Mouse (Mus musculus): Measurements from ENCODE around the gene Olfr504. TPM values are rescaled to one million over a fixed set of nuclear protein-coding genes. Genes with fewer than 3 reads are reported as not detected.
"Not testable (repeated sequence)": the region's sequence is repeated elsewhere in the genome, so short reads cannot be mapped to it uniquely, and the experiment has no call there.

Gene Olfr504
- not detected in 2 replicates for polyA plus RNA-seq (2014; fragmentation: Nextera tagmentation; extraction: Ambion mirVana)

DNA sequence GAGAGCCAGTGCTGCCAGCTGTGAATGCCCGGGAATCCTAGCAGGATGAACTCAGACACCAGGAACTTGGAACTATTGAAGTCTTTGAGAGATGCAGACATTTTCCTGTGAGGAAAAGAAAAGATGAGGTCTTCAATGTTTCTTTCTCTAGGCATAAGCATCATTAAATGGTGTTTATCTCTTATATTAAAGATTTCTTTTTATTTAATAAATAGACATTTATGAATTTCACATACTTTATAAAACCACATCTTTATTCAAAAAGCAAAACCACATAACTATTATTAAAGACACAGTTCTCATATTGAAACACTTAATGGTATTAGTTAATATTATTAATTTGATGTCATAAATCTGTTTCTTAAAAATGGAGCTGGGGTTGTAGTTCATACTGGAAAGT, at the start of gene Olfr504:
Gene Olfr504 (minus strand): TSS at position 101 of the 400 bp plus-strand sequence.
- H3K27ac ChIP-seq (replicated peaks; ENCODE audit: low read depth, low read length): no peak within 1 kb of the TSS

GRCm38 (mm10) chr7:108614110-108614509, 48.5 kb upstream of the Olfr504 start:
- Histone ChIP-seq H3K4me1 (ENCODE audit: control insufficient read depth, insufficient read depth, low read length) (no peaks in the 10 kb centered on the region), H3K4me3 (ENCODE audit: low read depth, low read length) (no peak overlapping the region), H3K27ac (replicated peaks; ENCODE audit: low read depth, low read length) (no peak overlapping the region), H3K36me3 (ENCODE audit: control insufficient read depth, insufficient read depth, low read length) (no peaks in the 10 kb centered on the region), H3K4me2 (ENCODE audit: low read depth, severe bottlenecking) (no peak overlapping the region), H3K9ac (ENCODE audit: low read length) (no peak overlapping the region), H3K9me3 (ENCODE audit: control insufficient read depth, low read length) (no peaks in the 10 kb centered on the region), H3K27me3 (ENCODE audit: control insufficient read depth, insufficient read depth, low read length) (no peaks in the 10 kb centered on the region)
- no peak for ATAC-seq (ENCODE audit: insufficient number of reproducible peaks, low FRiP score, low TSS enrichment, low read depth)
- 94% methylated on average over 2 of the region's 2 CpGs for WGBS
- no peak for DNase-seq (ENCODE audit: low spot score)

More for the DNA sequence above, at the start of gene Olfr504:
- DNase-seq (ENCODE audit: low spot score) (no peak), ATAC-seq (ENCODE audit: insufficient number of reproducible peaks, low FRiP score, low TSS enrichment, low read depth) (no peak)
- H3K4me3 ChIP-seq (ENCODE audit: low read depth, low read length): no peak within 1 kb of the TSS
- H3K4me1 ChIP-seq (ENCODE audit: control insufficient read depth, insufficient read depth, low read length): no peaks in the 10 kb centered on the region
- no peaks in the 10 kb centered on the region for H3K36me3 ChIP-seq (ENCODE audit: control insufficient read depth, insufficient read depth, low read length)
- no peak within 1 kb of the TSS for H3K4me2 ChIP-seq (ENCODE audit: low read depth, severe bottlenecking)
- no peak within 1 kb of the TSS for H3K9ac ChIP-seq (ENCODE audit: low read length)
- 89% methylated on average over 1 of the region's 1 CpGs for WGBS
- H3K27me3 ChIP-seq (ENCODE audit: control insufficient read depth, insufficient read depth, low read length): no peaks in the 10 kb centered on the region
- no peaks in the 10 kb centered on the region for H3K9me3 ChIP-seq (ENCODE audit: control insufficient read depth, low read length)

DNA sequence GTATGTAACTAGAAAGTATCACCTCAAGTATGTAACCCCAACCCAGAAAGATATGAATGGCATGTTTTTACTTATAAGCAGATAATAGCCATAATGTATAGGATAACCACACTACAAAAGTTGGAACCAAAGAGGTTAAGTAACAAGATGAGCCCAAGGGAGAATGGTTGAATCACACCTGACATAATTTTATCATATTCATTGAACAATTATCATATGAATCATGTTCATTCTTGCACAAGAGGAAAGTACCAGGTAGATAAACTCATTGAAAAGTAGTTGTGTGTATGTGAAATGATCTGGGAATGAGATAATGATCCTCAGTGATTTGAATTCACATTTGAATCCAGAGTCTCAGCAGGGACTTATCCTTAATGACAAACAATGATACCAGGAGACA, 44.9 kb upstream of the Olfr504 start, which contains the start of gene Olfr506:
Gene Olfr506 (plus strand): TSS at position 301 of the 400 bp plus-strand sequence.
- H3K4me3 ChIP-seq (ENCODE audit: low read depth, low read length): no peak within 1 kb of the TSS
- H3K9ac ChIP-seq (ENCODE audit: low read length): no peak within 1 kb of the TSS
- no peak within 1 kb of the TSS for H3K27ac ChIP-seq (replicated peaks; ENCODE audit: low read depth, low read length)
- H3K9me3 ChIP-seq (ENCODE audit: control insufficient read depth, low read length): no peaks in the 10 kb centered on the region
- no peaks in the 10 kb centered on the region for H3K27me3 ChIP-seq (ENCODE audit: control insufficient read depth, insufficient read depth, low read length)
- H3K4me1 ChIP-seq (ENCODE audit: control insufficient read depth, insufficient read depth, low read length): no peaks in the 10 kb centered on the region
- H3K36me3 ChIP-seq (ENCODE audit: control insufficient read depth, insufficient read depth, low read length): no peaks in the 10 kb centered on the region
- DNase-seq (ENCODE audit: low spot score): no peak
- H3K4me2 ChIP-seq (ENCODE audit: low read depth, severe bottlenecking): no peak within 1 kb of the TSS
- no peak for ATAC-seq (ENCODE audit: insufficient number of reproducible peaks, low FRiP score, low TSS enrichment, low read depth)

DNA sequence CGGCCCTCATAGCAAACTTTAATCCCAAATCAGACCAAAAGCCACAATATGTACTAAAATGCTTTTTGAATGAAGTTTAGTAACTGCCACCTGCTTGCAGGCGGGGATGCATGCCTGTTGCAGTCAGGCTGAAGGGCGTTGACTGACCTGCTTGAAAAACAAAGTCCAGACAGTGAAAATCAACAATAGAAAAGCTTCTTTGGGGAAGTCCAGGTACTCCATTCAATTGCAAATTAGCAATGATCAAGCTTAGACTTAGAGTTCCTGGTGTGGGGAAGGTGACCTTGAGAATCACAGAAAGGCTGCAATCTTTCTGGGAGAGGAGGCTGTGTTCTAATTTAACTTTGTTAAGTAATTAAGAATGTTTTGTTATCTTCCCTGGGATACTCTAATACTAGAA, 36.3 kb upstream of the Olfr504 start:
- DNase-seq (ENCODE audit: low spot score); H3K4me2 ChIP-seq (ENCODE audit: low read depth, severe bottlenecking); H3K27me3 ChIP-seq (ENCODE audit: control insufficient read depth, insufficient read depth, low read length); H3K27ac ChIP-seq (replicated peaks; ENCODE audit: low read depth, low read length); H3K9ac ChIP-seq (ENCODE audit: low read length); ATAC-seq (ENCODE audit: insufficient number of reproducible peaks, low FRiP score, low TSS enrichment, low read depth); H3K4me1 ChIP-seq (ENCODE audit: control insufficient read depth, insufficient read depth, low read length); H3K36me3 ChIP-seq (ENCODE audit: control insufficient read depth, insufficient read depth, low read length); H3K9me3 ChIP-seq (ENCODE audit: control insufficient read depth, low read length); H3K4me3 ChIP-seq (ENCODE audit: low read depth, low read length): not testable (repeated sequence)
- WGBS: 89% methylated on average over 3 of the region's 3 CpGs

DNA sequence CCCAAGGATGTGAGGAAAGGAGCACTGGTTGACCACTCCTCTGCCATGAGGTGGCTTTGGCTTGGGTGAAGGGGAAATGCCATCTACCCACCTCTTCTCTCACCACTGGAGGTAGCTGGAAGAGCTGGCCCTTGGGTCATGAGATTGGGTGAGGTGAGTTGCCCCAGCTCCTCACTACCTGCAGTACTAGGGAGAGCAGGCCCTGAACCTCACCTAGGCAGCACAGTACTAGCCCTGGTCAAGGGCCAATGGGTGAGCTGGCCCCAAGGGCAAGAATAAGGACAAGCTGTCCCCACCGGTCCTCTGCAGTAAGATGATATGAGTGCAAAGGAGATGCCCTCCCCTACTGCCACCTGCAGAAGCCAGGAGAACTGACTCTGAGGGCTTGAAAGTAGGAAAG, 24.2 kb upstream of the Olfr504 start:
- H3K27me3 ChIP-seq (ENCODE audit: control insufficient read depth, insufficient read depth, low read length): no peaks in the 10 kb centered on the region

GRCm38 (mm10) chr7:108544227-108544626, 21.4 kb downstream of the Olfr504 start, which contains the start of gene Olfr503:
TSS of gene Olfr503 (plus strand) at chr7:108544527.
- H3K9me3 ChIP-seq (ENCODE audit: control insufficient read depth, low read length); H3K4me3 ChIP-seq (ENCODE audit: low read depth, low read length); H3K27me3 ChIP-seq (ENCODE audit: control insufficient read depth, insufficient read depth, low read length); H3K4me2 ChIP-seq (ENCODE audit: low read depth, severe bottlenecking); DNase-seq (ENCODE audit: low spot score); H3K36me3 ChIP-seq (ENCODE audit: control insufficient read depth, insufficient read depth, low read length); H3K9ac ChIP-seq (ENCODE audit: low read length); H3K4me1 ChIP-seq (ENCODE audit: control insufficient read depth, insufficient read depth, low read length); ATAC-seq (ENCODE audit: insufficient number of reproducible peaks, low FRiP score, low TSS enrichment, low read depth); H3K27ac ChIP-seq (replicated peaks; ENCODE audit: low read depth, low read length): not testable (repeated sequence)
- WGBS: 58% methylated on average over 1 of the region's 1 CpGs

More for the DNA sequence above, 24.2 kb upstream of the Olfr504 start:
- H3K27ac ChIP-seq (replicated peaks; ENCODE audit: low read depth, low read length): no peak overlapping the region
- WGBS: 100% methylated on average over 1 of the region's 1 CpGs
- DNase-seq (ENCODE audit: low spot score) (no peak), ATAC-seq (ENCODE audit: insufficient number of reproducible peaks, low FRiP score, low TSS enrichment, low read depth) (no peak)
- no peaks in the 10 kb centered on the region; the same call in 1 of the 2 replicates for H3K9me3 ChIP-seq (ENCODE audit: control insufficient read depth, low read length)
- H3K4me2 ChIP-seq (ENCODE audit: low read depth, severe bottlenecking): no peak overlapping the region
- no peak overlapping the region for H3K4me3 ChIP-seq (ENCODE audit: low read depth, low read length)
- H3K4me1 ChIP-seq (ENCODE audit: control insufficient read depth, insufficient read depth, low read length): no peaks in the 10 kb centered on the region
- no peaks in the 10 kb centered on the region for H3K36me3 ChIP-seq (ENCODE audit: control insufficient read depth, insufficient read depth, low read length)
- H3K9ac ChIP-seq (ENCODE audit: low read length): no peak overlapping the region

DNA sequence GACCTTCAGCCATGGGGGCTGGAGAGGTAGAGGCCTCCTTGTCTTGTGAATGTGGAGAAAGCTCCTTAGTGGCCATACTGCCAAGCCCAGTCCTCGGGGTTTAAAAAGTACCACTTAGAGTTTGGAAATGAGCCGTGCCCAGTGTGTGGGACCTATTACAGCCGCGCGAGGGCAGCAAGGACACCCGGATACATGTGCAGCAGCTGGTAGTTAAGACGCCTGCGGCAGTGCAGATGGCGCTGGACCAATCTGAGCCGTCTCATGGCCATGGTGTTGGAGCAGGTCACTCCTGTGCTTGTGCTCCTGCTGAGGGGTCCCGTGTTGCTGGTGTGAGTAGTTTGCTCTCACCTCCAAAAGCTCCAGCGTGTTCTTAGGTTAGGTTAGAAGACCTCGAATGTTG, 23.2 kb downstream of the Olfr504 start:
- no peak overlapping the region for H3K9ac ChIP-seq (ENCODE audit: low read length)
- H3K4me3 ChIP-seq (ENCODE audit: low read depth, low read length): no peak overlapping the region
- ATAC-seq (ENCODE audit: insufficient number of reproducible peaks, low FRiP score, low TSS enrichment, low read depth) (no peak), DNase-seq (ENCODE audit: low spot score) (no peak)
- 89% methylated on average over 13 of the region's 13 CpGs for WGBS
- H3K27me3 ChIP-seq (ENCODE audit: control insufficient read depth, insufficient read depth, low read length): no peaks in the 10 kb centered on the region
- no peaks in the 10 kb centered on the region for H3K36me3 ChIP-seq (ENCODE audit: control insufficient read depth, insufficient read depth, low read length)
- H3K27ac ChIP-seq (replicated peaks; ENCODE audit: low read depth, low read length): no peak overlapping the region
- H3K9me3 ChIP-seq (ENCODE audit: control insufficient read depth, low read length): no peaks in the 10 kb centered on the region
- H3K4me2 ChIP-seq (ENCODE audit: low read depth, severe bottlenecking): no peak overlapping the region
- no peaks in the 10 kb centered on the region for H3K4me1 ChIP-seq (ENCODE audit: control insufficient read depth, insufficient read depth, low read length)

DNA sequence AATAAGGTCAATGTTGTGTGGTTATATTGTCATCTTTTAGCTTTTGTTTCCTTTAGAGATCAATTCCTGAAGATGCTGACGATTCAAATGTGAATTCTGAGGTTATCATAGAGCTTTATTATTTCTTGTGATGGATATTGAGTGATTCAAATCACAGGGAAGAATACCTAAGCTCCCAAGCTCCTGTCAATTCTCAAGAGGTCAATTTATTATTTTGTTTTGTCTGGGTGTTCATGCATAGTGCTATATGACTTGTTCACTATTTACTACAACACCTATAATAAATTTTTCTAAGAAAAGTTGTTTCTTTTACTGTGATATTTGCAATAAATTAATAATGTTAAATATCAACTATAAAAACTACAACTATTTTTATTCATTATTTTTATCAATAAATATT, 40.6 kb downstream of the Olfr504 start, which contains the start of gene Olfr502:
Gene Olfr502 (minus strand): TSS at position 101 of the 400 bp plus-strand sequence.
- Histone ChIP-seq H3K4me3 (ENCODE audit: low read depth, low read length) (no peak within 1 kb of the TSS), H3K27me3 (ENCODE audit: control insufficient read depth, insufficient read depth, low read length) (no peaks in the 10 kb centered on the region), H3K36me3 (ENCODE audit: control insufficient read depth, insufficient read depth, low read length) (no peaks in the 10 kb centered on the region), H3K27ac (replicated peaks; ENCODE audit: low read depth, low read length) (no peak within 1 kb of the TSS), H3K4me1 (ENCODE audit: control insufficient read depth, insufficient read depth, low read length) (no peaks in the 10 kb centered on the region), H3K9me3 (ENCODE audit: control insufficient read depth, low read length) (no peaks in the 10 kb centered on the region), H3K4me2 (ENCODE audit: low read depth, severe bottlenecking) (no peak within 1 kb of the TSS), H3K9ac (ENCODE audit: low read length) (no peak within 1 kb of the TSS)
- DNase-seq (ENCODE audit: low spot score): no peak
- no peak for ATAC-seq (ENCODE audit: insufficient number of reproducible peaks, low FRiP score, low TSS enrichment, low read depth)
- 84% methylated on average over 1 of the region's 1 CpGs for WGBS

Measured in limb, embryonic 11.5 days (tissue).